Mouse (Mus musculus): ENCODE results near the gene Lhx1. TPM values are rescaled to one million over a fixed set of nuclear protein-coding genes. Genes with fewer than 3 reads are reported as not detected.
A peak's percentile ranks its signal among the peaks of the same experiment; 100 is the strongest.

Lhx1 gene
- 0.13 and 0.15 TPM in 2 replicates for polyA plus RNA-seq (2015; fragmentation: Nextera tagmentation; extraction: Ambion mirVana)

DNA sequence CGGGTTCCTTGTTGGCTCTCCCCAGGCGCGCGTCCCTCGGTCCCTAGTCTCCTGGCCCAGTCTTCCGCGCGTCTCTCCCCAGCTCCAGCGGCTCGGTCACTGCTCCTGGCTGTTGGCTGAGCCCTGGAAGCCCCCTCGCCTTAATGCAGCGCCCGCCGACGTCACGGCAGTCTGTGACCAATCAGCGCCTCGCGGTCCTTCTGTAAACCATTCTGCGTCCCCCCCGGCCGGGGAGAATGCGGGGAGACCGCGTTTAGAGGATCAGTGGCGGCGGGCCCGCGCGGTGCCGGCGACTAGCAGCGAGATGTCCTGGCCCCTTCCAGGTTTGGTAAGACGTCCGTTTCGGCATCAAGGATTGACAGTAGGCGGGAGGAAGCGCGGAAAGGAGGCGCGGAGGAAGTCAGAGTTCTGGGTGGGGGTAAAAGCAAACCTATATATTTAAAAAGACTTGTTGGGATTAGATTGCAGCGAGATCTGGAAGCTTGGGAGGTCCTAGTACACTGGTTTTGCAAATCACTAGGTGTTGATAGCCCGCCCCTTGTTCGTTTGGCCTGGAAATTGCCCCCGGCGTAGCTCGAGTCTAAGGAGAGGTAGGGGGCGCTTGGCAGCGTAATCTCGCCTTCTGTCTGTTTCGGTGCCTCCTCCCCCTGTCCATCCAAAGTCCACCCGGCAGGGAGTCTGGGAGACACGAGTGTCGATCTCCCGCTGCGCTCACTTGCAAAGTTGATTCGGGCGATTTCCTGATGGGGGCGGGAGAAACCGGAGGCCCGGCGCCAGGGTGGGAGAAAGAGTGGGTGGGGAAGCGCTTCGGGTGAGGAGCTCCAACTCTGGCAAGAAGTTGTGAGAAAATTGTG, at the start of gene Lhx1:
Lhx1 (minus strand) TSS at position 115 of the 854 bp plus-strand sequence.
- H3K9ac ChIP-seq: no peak within 1 kb of the TSS
- peak within 1 kb of the TSS; percentile 43 for H3K4me3 ChIP-seq (replicated peaks)
- H3K27me3 ChIP-seq: peaks cover 98% of the 10 kb centered on the region
- peak within 1 kb of the TSS; percentile 77 for H3K4me2 ChIP-seq (replicated peaks)
- no peaks in the 10 kb centered on the region for H3K9me3 ChIP-seq (replicated peaks)
- WGBS: under 1% methylated on average over 64 of the region's 64 CpGs
- H3K36me3 ChIP-seq: no peaks in the 10 kb centered on the region
- H3K27ac ChIP-seq (replicated peaks): no peak within 1 kb of the TSS
- no peak for ATAC-seq (ENCODE audit: insufficient number of reproducible peaks, low FRiP score, low TSS enrichment, low read depth)
- peaks cover 50% of the 10 kb centered on the region for H3K4me1 ChIP-seq

DNA sequence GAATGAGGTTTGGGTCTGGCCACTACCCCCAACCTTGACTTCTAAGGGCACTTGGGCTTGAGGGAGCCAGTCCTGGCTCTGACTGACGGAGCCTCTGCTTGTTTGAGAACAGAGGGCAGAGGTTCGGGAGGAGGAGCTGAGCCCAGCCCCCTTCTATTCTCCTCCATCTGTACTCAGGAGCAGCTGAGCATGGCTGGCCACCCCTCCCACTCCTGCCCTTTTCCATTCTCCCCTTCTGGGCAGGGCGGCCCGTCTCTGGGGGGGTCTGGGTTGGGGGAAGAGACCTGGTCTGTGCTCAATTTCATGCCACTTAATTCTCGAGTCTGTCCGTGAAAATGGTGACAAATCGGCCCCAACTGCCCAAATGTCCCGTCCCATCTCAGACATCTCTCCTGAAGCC, 49.5 kb upstream of the Lhx1 start:
- WGBS: 25% methylated on average over 8 of the region's 8 CpGs
- H3K4me3 ChIP-seq (replicated peaks): no peak overlapping the region
- no peak overlapping the region for H3K4me2 ChIP-seq (replicated peaks)
- no peak overlapping the region for H3K27ac ChIP-seq (replicated peaks)
- no peak for ATAC-seq (ENCODE audit: insufficient number of reproducible peaks, low FRiP score, low TSS enrichment, low read depth)
- no peaks in the 10 kb centered on the region for H3K9me3 ChIP-seq (replicated peaks)
- peaks cover 34% of the 10 kb centered on the region for H3K27me3 ChIP-seq
- H3K36me3 ChIP-seq: no peaks in the 10 kb centered on the region
- peaks cover 25% of the 10 kb centered on the region for H3K4me1 ChIP-seq
- no peak overlapping the region for H3K9ac ChIP-seq

DNA sequence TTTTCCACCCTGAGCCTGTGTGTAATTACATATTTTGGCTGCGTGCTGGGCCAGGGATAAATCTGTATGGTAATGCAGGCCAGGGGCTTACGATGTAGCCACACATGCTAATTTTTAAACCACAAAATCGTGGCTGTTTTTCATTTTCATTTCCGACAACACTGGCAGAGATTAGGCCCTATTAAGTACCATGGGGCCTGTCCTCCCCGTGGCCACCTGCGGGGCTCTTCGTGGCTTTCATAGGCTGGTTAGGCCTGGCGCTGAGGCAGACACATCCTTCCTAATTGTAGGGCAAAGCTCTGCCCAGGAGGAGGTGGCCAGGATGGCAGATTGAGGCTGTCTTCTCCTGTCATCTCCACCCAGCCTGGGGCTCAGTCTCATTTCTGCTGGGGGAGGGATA, 48.3 kb upstream of the Lhx1 start:
- Histone ChIP-seq H3K4me2 (replicated peaks) (no peak overlapping the region), H3K27me3 (peaks cover 33% of the 10 kb centered on the region), H3K36me3 (no peaks in the 10 kb centered on the region), H3K27ac (replicated peaks) (no peak overlapping the region), H3K9me3 (replicated peaks) (no peaks in the 10 kb centered on the region), H3K9ac (no peak overlapping the region), H3K4me3 (replicated peaks) (no peak overlapping the region), H3K4me1 (peaks cover 25% of the 10 kb centered on the region)
- ATAC-seq (ENCODE audit: insufficient number of reproducible peaks, low FRiP score, low TSS enrichment, low read depth): no peak; the same call in 1 of the 2 replicates
- WGBS: 19% methylated on average over 8 of the region's 8 CpGs

DNA sequence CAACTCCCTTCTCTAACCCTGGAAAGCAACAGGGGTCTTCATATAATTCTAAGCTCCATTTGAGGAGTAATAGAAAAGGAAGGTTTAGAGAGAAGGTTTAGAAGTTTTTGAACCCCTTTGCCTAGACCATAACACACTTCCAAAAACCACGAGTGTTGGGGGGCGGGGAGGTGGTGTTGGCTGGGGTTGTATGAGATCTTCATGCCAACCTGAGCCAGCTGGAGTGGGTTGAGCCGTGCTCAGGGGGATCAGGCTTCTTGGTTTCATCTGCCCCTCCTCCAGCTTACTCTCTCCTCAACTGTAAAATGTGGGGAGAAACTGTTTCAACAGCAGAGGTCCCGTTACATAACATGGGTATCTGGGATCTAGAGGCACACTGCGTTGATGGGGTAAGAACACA, 45.5 kb upstream of the Lhx1 start:
- Histone ChIP-seq H3K4me1 (peaks cover 25% of the 10 kb centered on the region), H3K9ac (no peak overlapping the region), H3K4me2 (replicated peaks) (no peak overlapping the region), H3K9me3 (replicated peaks) (no peaks in the 10 kb centered on the region), H3K27ac (replicated peaks) (no peak overlapping the region), H3K27me3 (peaks cover 31% of the 10 kb centered on the region), H3K4me3 (replicated peaks) (no peak overlapping the region), H3K36me3 (no peaks in the 10 kb centered on the region)
- no peak for ATAC-seq (ENCODE audit: insufficient number of reproducible peaks, low FRiP score, low TSS enrichment, low read depth)
- 37% methylated on average over 5 of the region's 5 CpGs for WGBS

DNA sequence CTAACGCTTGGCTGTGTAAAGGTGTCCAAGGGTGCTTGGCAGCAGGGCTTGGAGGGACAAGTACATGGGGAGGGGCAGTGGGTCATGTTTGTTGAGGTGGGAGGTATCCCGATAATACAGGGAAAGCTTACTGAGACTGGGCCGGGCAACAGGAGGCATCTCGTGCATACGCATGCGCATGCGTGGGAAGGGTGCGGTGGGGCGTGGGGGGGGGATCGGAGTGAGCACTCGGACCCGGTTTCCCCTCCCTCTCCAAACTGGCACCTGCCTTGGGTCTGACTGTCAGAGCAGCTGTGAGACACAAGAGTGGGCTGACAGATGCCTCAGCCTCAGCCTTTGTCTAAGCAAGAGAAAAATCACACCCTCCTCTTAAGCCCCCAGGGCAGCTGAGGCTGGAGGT, 45.1 kb upstream of the Lhx1 start:
- Histone ChIP-seq H3K4me2 (replicated peaks) (no peak overlapping the region), H3K4me1 (peaks cover 25% of the 10 kb centered on the region), H3K27me3 (peaks cover 31% of the 10 kb centered on the region), H3K36me3 (no peaks in the 10 kb centered on the region), H3K4me3 (replicated peaks) (no peak overlapping the region), H3K9ac (no peak overlapping the region), H3K27ac (replicated peaks) (no peak overlapping the region), H3K9me3 (replicated peaks) (no peaks in the 10 kb centered on the region)
- peak; percentile 74 for ATAC-seq (ENCODE audit: insufficient number of reproducible peaks, low FRiP score, low TSS enrichment, low read depth)
- 66% methylated on average over 12 of the region's 12 CpGs for WGBS

DNA sequence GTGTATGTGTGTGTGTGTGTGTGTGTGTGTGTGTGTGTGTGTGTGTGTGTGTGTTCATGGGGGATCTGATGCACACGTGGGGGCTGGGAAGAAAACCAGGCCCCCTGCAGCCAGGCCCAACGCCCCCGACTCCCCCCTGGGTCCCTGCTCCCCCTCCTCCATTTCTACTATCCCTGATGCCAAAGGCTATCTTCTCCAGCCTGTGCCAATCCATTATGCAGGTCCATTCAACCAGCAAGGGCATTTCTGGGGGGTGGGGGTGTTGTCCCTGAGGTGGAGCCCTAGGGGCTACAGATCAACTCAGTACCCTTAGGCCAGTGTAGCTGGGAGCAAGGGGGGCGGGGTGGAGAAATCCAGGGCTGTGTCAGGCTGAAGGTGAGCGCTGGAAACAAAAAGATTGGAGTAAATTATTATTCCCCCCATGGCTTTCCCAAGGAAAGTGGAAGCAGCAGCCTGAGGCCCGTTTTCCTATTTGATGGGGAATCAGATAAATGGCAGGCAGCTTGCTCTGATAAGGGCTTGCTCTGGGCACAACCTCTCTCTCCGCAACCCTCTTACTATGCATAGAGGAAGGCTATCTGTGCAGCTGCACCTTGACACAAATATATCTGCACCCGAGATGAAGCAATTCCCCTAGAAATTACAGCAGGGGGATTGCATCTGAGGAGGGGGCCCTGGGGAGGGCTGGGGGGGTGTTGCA, 43.9 kb upstream of the Lhx1 start:
- H3K27ac ChIP-seq (replicated peaks): no peak overlapping the region
- H3K4me3 ChIP-seq (replicated peaks): no peak overlapping the region
- no peak overlapping the region for H3K9ac ChIP-seq
- H3K4me2 ChIP-seq (replicated peaks): no peak overlapping the region
- H3K36me3 ChIP-seq: no peaks in the 10 kb centered on the region
- H3K4me1 ChIP-seq: peaks cover 17% of the 10 kb centered on the region
- no peaks in the 10 kb centered on the region for H3K9me3 ChIP-seq (replicated peaks)
- WGBS: 60% methylated on average over 8 of the region's 8 CpGs
- ATAC-seq (ENCODE audit: insufficient number of reproducible peaks, low FRiP score, low TSS enrichment, low read depth): no peak
- peaks cover 35% of the 10 kb centered on the region for H3K27me3 ChIP-seq

DNA sequence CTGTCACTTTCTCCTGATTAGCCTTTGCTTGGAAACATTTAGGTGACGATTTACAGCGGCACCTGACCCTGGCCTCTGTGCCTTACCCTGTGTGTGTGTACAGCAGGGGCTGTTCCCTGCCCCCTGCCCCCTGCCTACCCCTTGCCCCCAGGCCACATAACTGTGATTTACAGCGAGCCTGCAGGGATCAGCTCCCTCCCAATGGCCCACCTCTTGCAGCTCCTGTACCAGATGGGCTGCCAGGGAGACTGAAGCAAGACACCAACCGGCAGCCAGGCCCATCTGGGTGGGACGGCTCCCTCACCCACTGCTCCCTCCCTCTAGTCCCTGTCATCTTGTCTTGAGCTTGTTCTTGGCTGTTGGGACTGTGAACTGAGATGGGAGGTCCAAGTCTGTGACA, 43.1 kb upstream of the Lhx1 start:
- Histone ChIP-seq H3K27ac (replicated peaks) (no peak overlapping the region), H3K9me3 (replicated peaks) (no peaks in the 10 kb centered on the region), H3K4me2 (replicated peaks) (no peak overlapping the region), H3K27me3 (peaks cover 37% of the 10 kb centered on the region), H3K36me3 (no peaks in the 10 kb centered on the region), H3K4me3 (replicated peaks) (no peak overlapping the region), H3K4me1 (peaks cover 10% of the 10 kb centered on the region), H3K9ac (no peak overlapping the region)
- no peak for ATAC-seq (ENCODE audit: insufficient number of reproducible peaks, low FRiP score, low TSS enrichment, low read depth)
- 19% methylated on average over 5 of the region's 5 CpGs for WGBS

DNA sequence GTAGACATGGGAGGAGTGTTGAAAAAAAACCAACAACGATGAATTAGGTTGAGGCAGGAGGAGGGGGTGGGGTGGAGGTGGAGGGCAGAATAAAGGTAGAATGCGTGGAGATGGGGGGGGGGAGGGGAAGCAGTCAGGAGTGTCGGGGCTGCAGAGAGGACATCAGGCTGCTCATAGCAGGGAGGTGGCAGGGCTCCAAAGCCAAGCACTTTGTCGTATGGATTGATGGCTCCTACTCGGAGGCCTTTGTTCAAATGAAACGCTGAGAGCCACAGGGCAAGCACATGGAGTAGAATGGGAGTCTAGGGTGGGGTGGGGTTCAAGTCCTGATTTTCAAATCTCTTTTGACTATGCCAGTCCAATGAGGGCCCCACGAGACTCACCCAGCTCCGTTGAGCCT, 41.4 kb upstream of the Lhx1 start:
- H3K4me3 ChIP-seq (replicated peaks): no peak overlapping the region
- no peak for ATAC-seq (ENCODE audit: insufficient number of reproducible peaks, low FRiP score, low TSS enrichment, low read depth)
- no peaks in the 10 kb centered on the region for H3K9me3 ChIP-seq (replicated peaks)
- WGBS: 54% methylated on average over 8 of the region's 8 CpGs
- no peak overlapping the region for H3K9ac ChIP-seq
- no peak overlapping the region for H3K27ac ChIP-seq (replicated peaks)
- peaks cover 7% of the 10 kb centered on the region; the same call in 1 of the 2 replicates for H3K4me1 ChIP-seq
- no peak overlapping the region for H3K4me2 ChIP-seq (replicated peaks)
- H3K27me3 ChIP-seq: peaks cover 38% of the 10 kb centered on the region
- no peaks in the 10 kb centered on the region for H3K36me3 ChIP-seq

DNA sequence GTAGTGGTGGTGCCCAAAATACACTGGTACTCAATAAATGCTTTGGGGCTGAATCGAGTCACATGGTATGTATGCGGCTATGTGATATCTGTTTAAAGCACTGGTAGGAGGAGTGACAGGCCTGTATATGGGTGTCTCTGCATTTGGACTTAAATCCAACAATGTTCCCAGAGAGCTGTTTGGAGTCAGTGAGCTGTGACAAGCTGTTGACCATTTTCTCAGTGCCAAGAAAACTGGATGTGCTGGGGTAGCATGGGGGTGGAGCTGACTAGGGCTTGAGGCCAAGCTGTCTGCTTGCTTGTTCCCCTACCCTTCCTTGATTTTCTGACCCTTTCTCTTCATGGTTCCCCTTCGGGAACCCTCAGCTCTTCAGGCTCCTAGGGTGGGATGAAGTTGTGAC, 39.9 kb upstream of the Lhx1 start:
- WGBS: 94% methylated on average over 3 of the region's 3 CpGs
- Histone ChIP-seq H3K4me3 (replicated peaks) (no peak overlapping the region), H3K36me3 (no peaks in the 10 kb centered on the region), H3K9ac (no peak overlapping the region), H3K27me3 (peaks cover 30% of the 10 kb centered on the region), H3K4me2 (replicated peaks) (no peak overlapping the region), H3K4me1 (peaks cover 4% of the 10 kb centered on the region), H3K27ac (replicated peaks) (no peak overlapping the region), H3K9me3 (replicated peaks) (no peaks in the 10 kb centered on the region)
- no peak for ATAC-seq (ENCODE audit: insufficient number of reproducible peaks, low FRiP score, low TSS enrichment, low read depth)

DNA sequence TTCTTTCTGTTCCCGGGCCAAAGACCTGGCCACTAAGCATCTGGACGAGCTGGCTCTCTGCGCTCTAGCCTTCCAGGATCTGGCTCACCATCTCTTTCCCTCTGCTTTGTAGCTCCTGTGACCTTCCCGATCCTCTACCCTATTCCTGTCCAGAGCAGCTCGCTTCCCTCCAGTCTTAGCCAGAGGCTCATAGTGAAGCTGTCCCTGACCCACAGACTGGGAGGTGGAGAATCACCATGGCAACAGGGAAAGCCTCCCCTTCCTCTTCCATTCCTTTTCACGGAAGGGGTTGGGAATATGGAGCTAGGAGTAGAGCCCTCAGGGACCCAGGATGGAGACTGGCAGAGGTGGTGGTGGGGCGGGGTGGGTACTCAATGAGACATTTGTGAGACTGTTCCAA, 38.0 kb upstream of the Lhx1 start:
- 46% methylated on average over 7 of the region's 7 CpGs for WGBS
- no peaks in the 10 kb centered on the region for H3K9me3 ChIP-seq (replicated peaks)
- peaks cover 25% of the 10 kb centered on the region for H3K27me3 ChIP-seq
- ATAC-seq (ENCODE audit: insufficient number of reproducible peaks, low FRiP score, low TSS enrichment, low read depth): no peak
- H3K4me1 ChIP-seq: peaks cover 4% of the 10 kb centered on the region; the same call in 1 of the 2 replicates
- no peak overlapping the region for H3K27ac ChIP-seq (replicated peaks)
- H3K4me3 ChIP-seq (replicated peaks): no peak overlapping the region
- no peak overlapping the region for H3K9ac ChIP-seq
- H3K4me2 ChIP-seq (replicated peaks): no peak overlapping the region
- no peaks in the 10 kb centered on the region for H3K36me3 ChIP-seq

DNA sequence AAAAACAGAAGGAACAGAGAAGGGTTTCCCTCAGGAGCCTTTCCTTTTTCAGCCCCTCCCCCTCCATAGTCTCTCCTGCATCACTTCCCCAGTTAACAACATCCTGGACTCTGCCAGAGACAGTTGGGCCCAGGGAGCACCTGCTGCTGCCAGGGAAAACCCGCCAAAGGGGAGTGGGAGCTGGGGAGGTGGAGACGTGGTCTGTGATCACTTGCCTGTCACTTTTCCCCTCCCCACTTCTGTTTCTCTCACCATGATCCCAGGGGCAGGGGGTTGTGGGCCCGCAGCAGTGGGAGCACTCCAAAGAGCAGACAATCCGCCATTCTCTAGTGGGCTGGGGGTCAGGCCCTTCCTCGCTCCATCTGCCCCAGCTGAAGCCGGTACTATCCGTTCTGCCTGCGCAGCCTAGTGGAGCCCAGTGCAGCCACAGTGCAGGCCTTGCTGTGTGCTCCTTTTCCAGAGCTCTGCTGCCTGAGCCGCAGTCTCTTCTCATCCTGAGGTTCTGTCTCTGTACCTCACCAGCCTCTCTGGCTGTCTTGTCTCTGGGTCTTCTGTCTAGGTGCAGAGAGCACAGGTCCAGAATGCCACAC, 37.5 kb upstream of the Lhx1 start:
- Histone ChIP-seq H3K9me3 (replicated peaks) (no peaks in the 10 kb centered on the region), H3K27ac (replicated peaks) (no peak overlapping the region), H3K9ac (no peak overlapping the region), H3K27me3 (peaks cover 20% of the 10 kb centered on the region), H3K4me2 (replicated peaks) (no peak overlapping the region), H3K4me1 (peaks cover 4% of the 10 kb centered on the region; the same call in 1 of the 2 replicates), H3K36me3 (no peaks in the 10 kb centered on the region), H3K4me3 (replicated peaks) (no peak overlapping the region)
- WGBS: 23% methylated on average over 9 of the region's 9 CpGs
- no peak for ATAC-seq (ENCODE audit: insufficient number of reproducible peaks, low FRiP score, low TSS enrichment, low read depth)
